Mouse (Mus musculus) embryonic facial prominence, embryonic 13.5 days (tissue): ENCODE measurements around the gene Tbcel. TPM values are rescaled to one million over a fixed set of nuclear protein-coding genes. Genes with fewer than 3 reads are reported as not detected.

Source experiments
- ATAC-seq: fragments of 200-750 bp; cut with Nextera tagmentation; 2 replicates; pipeline ENCODE4 v1.8.0; 2017; ENCODE audit warnings: low read depth; ENCODE audit not compliant: insufficient number of reproducible peaks, insufficient read depth, low FRiP score, low TSS enrichment
- H3K27ac ChIP-seq: fragments of 300-500 bp; sonication (generic); 2 replicates; pipeline ENCODE4 v1.5.1; 2015; ENCODE audit warnings: moderate library complexity, mild to moderate bottlenecking, inconsistent platforms
- H3K27me3 ChIP-seq: fragments of 300-500 bp; sonication (generic); 2 replicates; pipeline ENCODE4 v1.6.1; 2015; ENCODE audit warnings: mild to moderate bottlenecking, inconsistent platforms
- H3K36me3 ChIP-seq: fragments of 300-500 bp; sonication (generic); 2 replicates; pipeline ENCODE4 v1.6.1; 2015; ENCODE audit warnings: mild to moderate bottlenecking, inconsistent platforms
- H3K4me1 ChIP-seq: fragments of 300-500 bp; sonication (generic); 2 replicates; pipeline ENCODE4 v1.6.1; 2015; ENCODE audit warnings: inconsistent platforms
- H3K4me2 ChIP-seq: fragments of 300-500 bp; sonication (generic); 2 replicates; pipeline ENCODE4 v1.6.1; 2015; ENCODE audit warnings: moderate library complexity, mild to moderate bottlenecking, inconsistent platforms
- H3K4me3 ChIP-seq: fragments of 300-500 bp; sonication (generic); 2 replicates; pipeline ENCODE4 v1.5.1; 2015; ENCODE audit warnings: mild to moderate bottlenecking, inconsistent platforms
- H3K9ac ChIP-seq: fragments of 300-500 bp; sonication (generic); 2 replicates; pipeline ENCODE4 v1.6.1; 2015; ENCODE audit warnings: mild to moderate bottlenecking, inconsistent platforms
- H3K9me3 ChIP-seq: fragments of 300-500 bp; sonication (generic); 2 replicates; pipeline ENCODE4 v1.6.1; 2016; ENCODE audit warnings: inconsistent platforms
- WGBS: fragments of 180-500 bp; shearing (Covaris S2); methylation state at CpG from one replicate; pipeline ENCODE4 v1.1.7; 2015; ENCODE audit warnings: mixed read lengths; 5-methylcytosine and 5-hydroxymethylcytosine counted together
- polyA plus RNA-seq: library from polyadenylated mRNA; unstranded; fragments of >200 nt; fragmentation: Nextera tagmentation; extraction: Ambion mirVana; gene quantifications from 2 replicates; pipeline ENCODE4 v1.2.1, GENCODE M21; 2015

Tbcel gene
- 4.6 and 4.9 TPM in 2 replicates for polyA plus RNA-seq

- Histone ChIP-seq H3K27ac (no peak within 1 kb of the TSS), H3K27me3 (no peaks in the 10 kb centered on the region; the same call in 1 of the 2 replicates), H3K4me1 (peaks cover 9% of the 10 kb centered on the region), H3K9ac (no peak within 1 kb of the TSS), H3K4me3 (no peak within 1 kb of the TSS), H3K36me3 (no peaks in the 10 kb centered on the region), H3K4me2 (no peak within 1 kb of the TSS), H3K9me3 (no peaks in the 10 kb centered on the region)
- ATAC-seq: no peak
- whole genome bisulfite sequencing: 80% methylated on average over 6 of the region's 6 CpGs
Observed at GRCm38 (mm10) chr9:42507709-42508108, at the start of gene Tbcel. TSS of gene Tbcel (minus strand) at chr9:42507809.

DNA sequence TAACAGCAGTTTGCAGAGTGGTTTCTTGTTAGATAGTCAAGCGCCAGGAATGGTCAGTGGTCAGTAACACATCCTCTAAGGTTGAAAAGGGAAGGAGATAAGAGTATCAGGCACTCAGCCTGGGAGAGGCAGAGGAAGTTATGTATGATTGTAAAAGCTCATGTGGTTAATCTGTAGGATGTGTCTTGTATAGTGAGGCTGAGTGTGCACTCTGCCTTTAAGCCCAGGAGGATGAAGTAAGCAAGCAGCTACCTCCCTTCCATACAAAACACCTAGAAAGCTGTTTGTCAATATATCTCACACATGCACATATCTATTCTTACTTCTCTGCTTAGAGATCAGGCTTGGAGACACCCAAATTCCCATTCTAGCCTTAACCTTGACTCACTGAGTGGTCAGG is 47.6 kb upstream of the Tbcel start:
- ATAC-seq: no peak
- Histone ChIP-seq H3K4me3 (no peak overlapping the region), H3K9me3 (0 out of 2 replicates have a peak, but pooled peaks cover 4% of the 10 kb centered on the region), H3K4me1 (no peaks in the 10 kb centered on the region; the same call in 1 of the 2 replicates), H3K27ac (no peak overlapping the region), H3K4me2 (no peak overlapping the region), H3K27me3 (peaks cover 8% of the 10 kb centered on the region; the same call in 1 of the 2 replicates), H3K36me3 (no peaks in the 10 kb centered on the region), H3K9ac (no peak overlapping the region)
- WGBS: 93% methylated on average over 1 of the region's 1 CpGs

DNA sequence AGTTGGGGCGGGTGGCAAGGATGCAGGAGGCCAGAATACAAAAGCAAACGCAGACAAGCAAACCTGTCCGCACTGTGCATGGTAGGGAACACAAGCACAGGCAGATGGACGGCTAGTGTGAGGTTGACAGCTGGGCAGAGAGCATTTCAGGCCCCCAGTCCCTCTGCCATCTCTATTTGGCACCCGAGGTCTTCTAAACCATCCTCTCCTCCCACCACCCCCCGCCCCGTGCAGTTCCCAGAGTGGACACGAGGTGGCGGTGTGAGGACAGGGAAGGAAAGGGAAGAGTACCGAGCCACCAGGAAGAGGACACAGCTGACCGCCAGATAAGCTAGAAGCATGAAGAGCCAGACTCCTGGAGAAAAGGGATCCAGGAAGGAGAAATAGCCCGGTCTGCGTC is 42.5 kb upstream of the Tbcel start:
- 14% methylated on average over 13 of the region's 13 CpGs for WGBS
- Histone ChIP-seq H3K4me2 (no peak overlapping the region), H3K4me1 (no peaks in the 10 kb centered on the region; the same call in 1 of the 2 replicates), H3K9me3 (no peaks in the 10 kb centered on the region), H3K36me3 (no peaks in the 10 kb centered on the region), H3K27ac (no peak overlapping the region), H3K9ac (no peak overlapping the region), H3K27me3 (peaks cover 8% of the 10 kb centered on the region; the same call in 1 of the 2 replicates), H3K4me3 (no peak overlapping the region)
- no peak for ATAC-seq

DNA sequence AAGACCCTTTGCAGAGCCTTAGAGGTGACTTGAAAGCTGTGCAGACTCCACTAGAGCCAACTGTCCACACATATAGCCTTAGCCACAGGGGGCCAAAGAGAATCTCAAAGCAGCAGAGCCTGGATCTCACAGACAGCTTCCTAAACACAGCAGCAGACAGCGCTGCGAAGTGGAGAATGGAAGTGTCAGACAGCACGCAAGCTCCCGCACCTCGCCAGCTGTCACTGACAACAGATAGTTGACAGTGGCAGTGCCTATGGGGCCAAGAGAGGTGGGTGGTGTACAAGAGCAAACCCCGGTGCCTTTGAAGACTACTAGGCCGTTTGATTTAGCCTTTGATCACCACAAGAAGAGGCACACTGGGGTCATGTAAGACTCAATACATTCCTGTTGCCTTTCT is 41.4 kb upstream of the Tbcel start:
- H3K4me3 ChIP-seq: no peak overlapping the region
- no peaks in the 10 kb centered on the region; the same call in 1 of the 2 replicates for H3K4me1 ChIP-seq
- peaks cover 8% of the 10 kb centered on the region; the same call in 1 of the 2 replicates for H3K27me3 ChIP-seq
- H3K9me3 ChIP-seq: no peaks in the 10 kb centered on the region
- H3K9ac ChIP-seq: no peak overlapping the region
- no peaks in the 10 kb centered on the region for H3K36me3 ChIP-seq
- no peak overlapping the region for H3K4me2 ChIP-seq
- WGBS: 76% methylated on average over 7 of the region's 7 CpGs
- ATAC-seq: no peak
- no peak overlapping the region for H3K27ac ChIP-seq

DNA sequence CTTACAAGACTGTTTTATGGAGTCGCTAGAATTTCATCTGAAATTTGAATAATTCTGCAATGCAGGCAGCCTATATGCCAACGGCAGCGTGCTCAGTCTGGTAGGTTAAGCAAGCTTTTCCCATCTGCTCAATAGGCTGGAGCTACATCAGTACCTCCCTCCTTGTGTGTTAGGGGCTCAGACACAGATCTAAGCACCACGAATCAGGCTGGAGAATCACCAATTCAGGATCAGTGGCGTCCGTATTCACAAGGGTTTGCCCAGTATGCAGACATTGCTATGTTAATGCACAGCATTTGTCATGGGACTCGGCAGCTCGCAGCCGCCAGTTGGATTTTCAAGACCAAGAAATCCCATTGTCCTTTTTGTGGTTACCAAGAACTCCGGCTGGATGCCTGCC is 36.9 kb upstream of the Tbcel start:
- WGBS: 72% methylated on average over 10 of the region's 10 CpGs

GRCm38 (mm10) chr9:42533491-42533890 is 25.9 kb upstream of the Tbcel start:
- H3K4me2 ChIP-seq: no peak overlapping the region
- WGBS: 81% methylated on average over 8 of the region's 8 CpGs
- no peaks in the 10 kb centered on the region for H3K27me3 ChIP-seq
- H3K36me3 ChIP-seq: no peaks in the 10 kb centered on the region
- H3K4me3 ChIP-seq: no peak overlapping the region
- H3K4me1 ChIP-seq: peaks cover 19% of the 10 kb centered on the region
- H3K9ac ChIP-seq: no peak overlapping the region
- H3K27ac ChIP-seq: no peak overlapping the region
- ATAC-seq: no peak
- H3K9me3 ChIP-seq: no peaks in the 10 kb centered on the region

More for the DNA sequence above, 36.9 kb upstream of the Tbcel start:
- H3K27me3 ChIP-seq: no peaks in the 10 kb centered on the region
- no peaks in the 10 kb centered on the region for H3K36me3 ChIP-seq
- no peaks in the 10 kb centered on the region for H3K4me1 ChIP-seq
- ATAC-seq: no peak
- H3K9ac ChIP-seq: no peak overlapping the region
- H3K27ac ChIP-seq: no peak overlapping the region
- H3K4me2 ChIP-seq: no peak overlapping the region
- H3K4me3 ChIP-seq: no peak overlapping the region
- no peaks in the 10 kb centered on the region for H3K9me3 ChIP-seq

DNA sequence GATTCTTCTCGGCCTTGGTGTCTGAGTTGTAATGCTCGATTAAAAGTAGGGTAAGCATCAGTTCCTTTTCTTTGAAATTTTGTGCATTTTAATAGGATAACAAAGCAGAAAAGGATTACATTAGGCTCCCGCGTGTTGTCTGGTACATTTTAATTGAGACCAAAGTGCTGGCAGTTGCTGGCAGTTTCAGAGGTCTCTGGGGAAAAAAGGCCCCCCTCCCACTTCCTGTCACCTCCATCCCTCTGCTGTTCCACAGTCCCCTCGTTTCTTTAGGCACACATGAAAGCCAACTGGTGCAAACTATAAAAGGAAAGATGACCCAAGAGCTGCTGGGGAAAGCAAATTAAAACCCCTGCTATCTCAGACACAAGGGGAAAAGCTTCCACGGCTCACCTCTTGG is 25.4 kb upstream of the Tbcel start:
- Histone ChIP-seq H3K27me3 (no peaks in the 10 kb centered on the region), H3K4me2 (no peak overlapping the region), H3K4me3 (no peak overlapping the region), H3K27ac (no peak overlapping the region), H3K36me3 (no peaks in the 10 kb centered on the region), H3K9me3 (no peaks in the 10 kb centered on the region), H3K4me1 (peaks cover 22% of the 10 kb centered on the region), H3K9ac (no peak overlapping the region)
- WGBS: 18% methylated on average over 6 of the region's 6 CpGs
- no peak for ATAC-seq

DNA sequence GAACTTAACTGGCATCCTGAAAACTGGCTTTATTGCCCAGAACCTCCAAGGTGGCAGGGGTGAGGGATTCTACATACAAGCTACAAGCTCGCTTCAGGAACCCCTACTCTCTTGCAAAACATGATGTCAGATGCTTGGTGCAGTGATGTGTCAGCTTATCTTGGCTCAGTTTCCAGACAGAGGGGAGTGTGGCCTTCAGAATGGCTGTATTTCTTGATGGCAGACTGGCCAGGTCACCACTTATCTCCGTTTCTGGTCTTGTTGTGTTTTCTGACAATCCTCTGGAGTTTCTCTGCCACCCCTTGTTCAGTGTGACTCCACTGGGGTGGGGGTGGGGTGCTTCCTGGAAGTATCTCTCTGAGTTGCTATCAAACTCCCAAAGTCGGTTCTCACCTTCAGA is 24.3 kb upstream of the Tbcel start:
- Histone ChIP-seq H3K36me3 (no peaks in the 10 kb centered on the region), H3K4me1 (peaks cover 24% of the 10 kb centered on the region), H3K4me2 (no peak overlapping the region), H3K9me3 (no peaks in the 10 kb centered on the region), H3K27ac (no peak overlapping the region), H3K4me3 (no peak overlapping the region), H3K9ac (no peak overlapping the region), H3K27me3 (no peaks in the 10 kb centered on the region)
- 58% methylated on average over 3 of the region's 3 CpGs for WGBS
- ATAC-seq: no peak

GRCm38 (mm10) chr9:42530221-42531152 is 22.9 kb upstream of the Tbcel start:
- ATAC-seq: no peak
- no peak overlapping the region for H3K4me2 ChIP-seq
- no peak overlapping the region for H3K4me3 ChIP-seq
- no peaks in the 10 kb centered on the region for H3K9me3 ChIP-seq
- no peaks in the 10 kb centered on the region for H3K36me3 ChIP-seq
- no peak overlapping the region for H3K27ac ChIP-seq
- H3K9ac ChIP-seq: no peak overlapping the region
- H3K4me1 ChIP-seq: peaks cover 24% of the 10 kb centered on the region
- WGBS: 62% methylated on average over 7 of the region's 7 CpGs
- no peaks in the 10 kb centered on the region for H3K27me3 ChIP-seq

- peak; percentile 77 for ATAC-seq
- 2% methylated on average over 36 of the region's 36 CpGs for WGBS
- Histone ChIP-seq H3K4me3 (peak overlapping the region; percentile 44), H3K9ac (peak overlapping the region; percentile 72), H3K4me1 (peaks cover 12% of the 10 kb centered on the region), H3K9me3 (no peaks in the 10 kb centered on the region), H3K27me3 (peaks cover 25% of the 10 kb centered on the region), H3K27ac (peak overlapping the region; percentile 36; the same call in 1 of the 2 replicates), H3K36me3 (no peaks in the 10 kb centered on the region), H3K4me2 (peak overlapping the region; percentile 83)
Observed at GRCm38 (mm10) chr9:42520587-42521084, 13.0 kb upstream of the Tbcel start.

DNA sequence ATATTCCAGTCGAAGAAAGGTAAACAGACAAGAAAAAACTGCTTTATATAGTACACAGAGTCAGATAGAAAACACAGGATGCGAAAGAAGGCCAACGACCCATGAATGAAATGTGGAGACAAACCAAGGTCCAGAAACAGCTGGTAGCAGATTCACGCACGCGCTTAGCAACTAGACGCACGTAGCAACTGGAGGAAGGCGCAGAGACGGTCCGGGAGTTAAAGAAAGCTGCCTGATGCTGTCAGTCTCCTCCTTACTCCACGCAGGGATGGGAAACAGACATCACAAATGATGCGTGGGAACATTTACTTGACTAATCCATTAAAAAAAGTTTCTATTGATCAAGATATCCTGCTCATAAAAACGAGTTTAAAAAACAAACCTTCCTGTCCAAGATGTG is 10.6 kb upstream of the Tbcel start:
- H3K27ac ChIP-seq: no peak overlapping the region
- H3K4me3 ChIP-seq: no peak overlapping the region
- no peak overlapping the region for H3K9ac ChIP-seq
- peaks cover 23% of the 10 kb centered on the region for H3K4me1 ChIP-seq
- no peaks in the 10 kb centered on the region for H3K36me3 ChIP-seq
- H3K9me3 ChIP-seq: no peaks in the 10 kb centered on the region
- H3K27me3 ChIP-seq: peaks cover 22% of the 10 kb centered on the region
- H3K4me2 ChIP-seq: no peak overlapping the region
- ATAC-seq: no peak
- 68% methylated on average over 14 of the region's 14 CpGs for WGBS

- no peak overlapping the region for H3K27ac ChIP-seq
- no peak overlapping the region for H3K4me3 ChIP-seq
- H3K36me3 ChIP-seq: no peaks in the 10 kb centered on the region
- peaks cover 15% of the 10 kb centered on the region for H3K4me1 ChIP-seq
- WGBS: 78% methylated on average over 5 of the region's 5 CpGs
- H3K27me3 ChIP-seq: no peaks in the 10 kb centered on the region; the same call in 1 of the 2 replicates
- H3K9ac ChIP-seq: no peak overlapping the region
- no peak overlapping the region for H3K4me2 ChIP-seq
- H3K9me3 ChIP-seq: no peaks in the 10 kb centered on the region
- ATAC-seq: no peak
Observed at GRCm38 (mm10) chr9:42513159-42513558, 5.5 kb upstream of the Tbcel start.
